Mouse (Mus musculus) mouse embryonic stem cell (cell line): ENCODE results near the gene Kdm2a.

Experiments used
- in situ Hi-C, 2 experiments: fragments of 300-500 bp; cut with MboI; formaldehyde crosslinking; loops; 1 replicate in 1 of 2; 3 replicates in 1 of 2; pipeline ENCODE4 v1.14.3; 2019 to 2020; ENCODE audit warnings: low sequenced_read_pairs in 2 of 2, low pct_unique_long_range_greater_than_20kb in 1 of 2, mixed read lengths in 1 of 2; ENCODE audit not compliant: unreplicated experiment in 1 of 2

The Kdm2a gene

GRCm38 (mm10) chr19:4346479-4346878, 51.6 kb downstream of the Kdm2a start:
- in situ Hi-C loops, result no loop called here

GRCm38 (mm10) chr19:4338162-4338561, 59.9 kb downstream of the Kdm2a start:
- in situ Hi-C loops, result no loop called here

GRCm38 (mm10) chr19:4333791-4334190, 64.3 kb downstream of the Kdm2a start:
- in situ Hi-C loops, result no loop called here

- in situ Hi-C loops, result no loop called here
Measured at GRCm38 (mm10) chr19:4333100-4333775, 64.8 kb downstream of the Kdm2a start.

GRCm38 (mm10) chr19:4332653-4333052, 65.4 kb downstream of the Kdm2a start:
- in situ Hi-C loops, result no loop called here

GRCm38 (mm10) chr19:4331273-4331672, 66.8 kb downstream of the Kdm2a start:
- in situ Hi-C loops, result no loop called here

- in situ Hi-C loops, result no loop called here
Measured at GRCm38 (mm10) chr19:4330603-4331002, 67.5 kb downstream of the Kdm2a start.

GRCm38 (mm10) chr19:4328737-4329304, 69.3 kb downstream of the Kdm2a start:
- in situ Hi-C loops, result no loop called here

GRCm38 (mm10) chr19:4326881-4327280, 71.2 kb downstream of the Kdm2a start:
- in situ Hi-C loops, result no loop called here

GRCm38 (mm10) chr19:4326106-4326505, 72.0 kb downstream of the Kdm2a start:
- in situ Hi-C loops, result no loop called here

GRCm38 (mm10) chr19:4322134-4322533, 76.0 kb downstream of the Kdm2a start:
- in situ Hi-C loops, result no loop called here

GRCm38 (mm10) chr19:4321622-4322021, 76.5 kb downstream of the Kdm2a start:
- in situ Hi-C loops, result no loop called here

- in situ Hi-C loops, result no loop called here
Measured at GRCm38 (mm10) chr19:4319272-4319671, 78.8 kb downstream of the Kdm2a start.

- in situ Hi-C loops, result no loop called here
Measured at GRCm38 (mm10) chr19:4317181-4317580, 80.9 kb downstream of the Kdm2a start.

GRCm38 (mm10) chr19:4315223-4315944, 82.7 kb downstream of the Kdm2a start:
- in situ Hi-C loops, result no loop called here

- in situ Hi-C loops, result loop anchor here (5.0 kb wide), 1 partner anchor 52 kb away; no protein-coding TSS in a partner anchor
Measured at GRCm38 (mm10) chr19:4309776-4310185, 88.3 kb downstream of the Kdm2a start.

- in situ Hi-C loops, result no loop called here
Measured at GRCm38 (mm10) chr19:4309302-4309701, 88.8 kb downstream of the Kdm2a start.

- in situ Hi-C loops, result no loop called here
Measured at GRCm38 (mm10) chr19:4306190-4306577, 91.9 kb downstream of the Kdm2a start, which contains the start of gene Grk2. Grk2 (minus strand) TSS chr19:4306222.

- in situ Hi-C loops, result no loop called here
Measured at GRCm38 (mm10) chr19:4305491-4306189, 92.4 kb downstream of the Kdm2a start.
